Mouse (Mus musculus): ENCODE measurements at regions not wholly inside any gene's neighbourhood (a gene's known extent, or its start where the extent isn't known, plus 50 kb on each side); places are given as distances from the start of the nearest gene placed in this dataset.
A peak's percentile ranks its signal among the peaks of the same experiment; 100 is the strongest.

GRCm38 (mm10) chr14:57224381-57224780 is 91.0 kb upstream of the Gjb6 start:
- H3K4me3 ChIP-seq (ENCODE audit: low read depth, low read length): no peak overlapping the region
- H3K36me3 ChIP-seq (ENCODE audit: control insufficient read depth, insufficient read depth, low read length, poor library complexity, severe bottlenecking): no peaks in the 10 kb centered on the region
- TF ChIP-seq POLR2A (IDR thresholded peaks at IDR 0.05; ENCODE audit: insufficient read depth, low read length) (no peak), CTCF (IDR thresholded peaks at IDR 0.05; ENCODE audit: low read depth, low read length) (no peak), EP300 (IDR thresholded peaks at IDR 0.05; ENCODE audit: insufficient read depth, low read depth, low read length) (no peak)
- no peak overlapping the region for H3K9ac ChIP-seq (ENCODE audit: low read depth, poor library complexity, severe bottlenecking)
- H3K27me3 ChIP-seq (ENCODE audit: control insufficient read depth, insufficient read depth, low read length, poor library complexity, severe bottlenecking): no peaks in the 10 kb centered on the region
- no peaks in the 10 kb centered on the region for H3K9me3 ChIP-seq (replicated peaks; ENCODE audit: control insufficient read depth, insufficient read depth, low read length, poor library complexity, severe bottlenecking)
- no peaks in the 10 kb centered on the region for H3K4me1 ChIP-seq (ENCODE audit: control insufficient read depth, insufficient read depth, low read length)
- H3K27ac ChIP-seq (ENCODE audit: insufficient read depth, low read length): no peak overlapping the region

GRCm38 (mm10) chr14:57220343-57220742 is 86.9 kb upstream of the Gjb6 start:
- Histone ChIP-seq H3K27me3 (ENCODE audit: control insufficient read depth, insufficient read depth, low read length, poor library complexity, severe bottlenecking) (no peaks in the 10 kb centered on the region), H3K36me3 (ENCODE audit: control insufficient read depth, insufficient read depth, low read length, poor library complexity, severe bottlenecking) (no peaks in the 10 kb centered on the region), H3K4me3 (ENCODE audit: low read depth, low read length) (no peak overlapping the region), H3K9me3 (replicated peaks; ENCODE audit: control insufficient read depth, insufficient read depth, low read length, poor library complexity, severe bottlenecking) (no peaks in the 10 kb centered on the region), H3K4me1 (ENCODE audit: control insufficient read depth, insufficient read depth, low read length) (no peaks in the 10 kb centered on the region), H3K9ac (ENCODE audit: low read depth, poor library complexity, severe bottlenecking) (no peak overlapping the region), H3K27ac (ENCODE audit: insufficient read depth, low read length) (no peak overlapping the region)
- TF ChIP-seq CTCF (IDR thresholded peaks at IDR 0.05; ENCODE audit: low read depth, low read length) (no peak), POLR2A (IDR thresholded peaks at IDR 0.05; ENCODE audit: insufficient read depth, low read length) (no peak)

GRCm38 (mm10) chr14:57219643-57220042 is 86.2 kb upstream of the Gjb6 start:
- Histone ChIP-seq H3K4me1 (ENCODE audit: control insufficient read depth, insufficient read depth, low read length) (no peaks in the 10 kb centered on the region), H3K27ac (ENCODE audit: insufficient read depth, low read length) (no peak overlapping the region), H3K36me3 (ENCODE audit: control insufficient read depth, insufficient read depth, low read length, poor library complexity, severe bottlenecking) (no peaks in the 10 kb centered on the region), H3K27me3 (ENCODE audit: control insufficient read depth, insufficient read depth, low read length, poor library complexity, severe bottlenecking) (no peaks in the 10 kb centered on the region), H3K9ac (ENCODE audit: low read depth, poor library complexity, severe bottlenecking) (no peak overlapping the region), H3K9me3 (replicated peaks; ENCODE audit: control insufficient read depth, insufficient read depth, low read length, poor library complexity, severe bottlenecking) (no peaks in the 10 kb centered on the region), H3K4me3 (ENCODE audit: low read depth, low read length) (no peak overlapping the region)
- TF ChIP-seq CTCF (IDR thresholded peaks at IDR 0.05; ENCODE audit: low read depth, low read length) (peak; percentile 5), POLR2A (IDR thresholded peaks at IDR 0.05; ENCODE audit: insufficient read depth, low read length) (no peak), EP300 (IDR thresholded peaks at IDR 0.05; ENCODE audit: insufficient read depth, low read depth, low read length) (no peak)

GRCm38 (mm10) chr14:57219097-57219618 is 85.7 kb upstream of the Gjb6 start:
- no peaks in the 10 kb centered on the region for H3K9me3 ChIP-seq (replicated peaks; ENCODE audit: control insufficient read depth, insufficient read depth, low read length, poor library complexity, severe bottlenecking)
- H3K27me3 ChIP-seq (ENCODE audit: control insufficient read depth, insufficient read depth, low read length, poor library complexity, severe bottlenecking): no peaks in the 10 kb centered on the region
- H3K27ac ChIP-seq (ENCODE audit: insufficient read depth, low read length): no peak overlapping the region
- no peak for TF ChIP-seq POLR2A (IDR thresholded peaks at IDR 0.05; ENCODE audit: insufficient read depth, low read length)
- TF ChIP-seq CTCF (IDR thresholded peaks at IDR 0.05; ENCODE audit: low read depth, low read length): no peak
- TF ChIP-seq EP300 (IDR thresholded peaks at IDR 0.05; ENCODE audit: insufficient read depth, low read depth, low read length): no peak
- H3K9ac ChIP-seq (ENCODE audit: low read depth, poor library complexity, severe bottlenecking): no peak overlapping the region
- H3K4me1 ChIP-seq (ENCODE audit: control insufficient read depth, insufficient read depth, low read length): no peaks in the 10 kb centered on the region
- H3K4me3 ChIP-seq (ENCODE audit: low read depth, low read length): no peak overlapping the region
- H3K36me3 ChIP-seq (ENCODE audit: control insufficient read depth, insufficient read depth, low read length, poor library complexity, severe bottlenecking): no peaks in the 10 kb centered on the region

GRCm38 (mm10) chr14:57187814-57188213 is 54.4 kb upstream of the Gjb6 start:
- no peak overlapping the region for H3K9ac ChIP-seq (ENCODE audit: low read depth, poor library complexity, severe bottlenecking)
- no peaks in the 10 kb centered on the region for H3K36me3 ChIP-seq (ENCODE audit: control insufficient read depth, insufficient read depth, low read length, poor library complexity, severe bottlenecking)
- no peaks in the 10 kb centered on the region for H3K9me3 ChIP-seq (replicated peaks; ENCODE audit: control insufficient read depth, insufficient read depth, low read length, poor library complexity, severe bottlenecking)
- H3K4me3 ChIP-seq (ENCODE audit: low read depth, low read length): no peak overlapping the region
- H3K4me1 ChIP-seq (ENCODE audit: control insufficient read depth, insufficient read depth, low read length): no peaks in the 10 kb centered on the region
- H3K27me3 ChIP-seq (ENCODE audit: control insufficient read depth, insufficient read depth, low read length, poor library complexity, severe bottlenecking): no peaks in the 10 kb centered on the region
- H3K27ac ChIP-seq (ENCODE audit: insufficient read depth, low read length): no peak overlapping the region
- TF ChIP-seq CTCF (IDR thresholded peaks at IDR 0.05; ENCODE audit: low read depth, low read length) (no peak), EP300 (IDR thresholded peaks at IDR 0.05; ENCODE audit: insufficient read depth, low read depth, low read length) (no peak), POLR2A (IDR thresholded peaks at IDR 0.05; ENCODE audit: insufficient read depth, low read length) (no peak)
